Mouse (Mus musculus): ENCODE measurements around the gene Zbtb38.

The Zbtb38 gene

DNA sequence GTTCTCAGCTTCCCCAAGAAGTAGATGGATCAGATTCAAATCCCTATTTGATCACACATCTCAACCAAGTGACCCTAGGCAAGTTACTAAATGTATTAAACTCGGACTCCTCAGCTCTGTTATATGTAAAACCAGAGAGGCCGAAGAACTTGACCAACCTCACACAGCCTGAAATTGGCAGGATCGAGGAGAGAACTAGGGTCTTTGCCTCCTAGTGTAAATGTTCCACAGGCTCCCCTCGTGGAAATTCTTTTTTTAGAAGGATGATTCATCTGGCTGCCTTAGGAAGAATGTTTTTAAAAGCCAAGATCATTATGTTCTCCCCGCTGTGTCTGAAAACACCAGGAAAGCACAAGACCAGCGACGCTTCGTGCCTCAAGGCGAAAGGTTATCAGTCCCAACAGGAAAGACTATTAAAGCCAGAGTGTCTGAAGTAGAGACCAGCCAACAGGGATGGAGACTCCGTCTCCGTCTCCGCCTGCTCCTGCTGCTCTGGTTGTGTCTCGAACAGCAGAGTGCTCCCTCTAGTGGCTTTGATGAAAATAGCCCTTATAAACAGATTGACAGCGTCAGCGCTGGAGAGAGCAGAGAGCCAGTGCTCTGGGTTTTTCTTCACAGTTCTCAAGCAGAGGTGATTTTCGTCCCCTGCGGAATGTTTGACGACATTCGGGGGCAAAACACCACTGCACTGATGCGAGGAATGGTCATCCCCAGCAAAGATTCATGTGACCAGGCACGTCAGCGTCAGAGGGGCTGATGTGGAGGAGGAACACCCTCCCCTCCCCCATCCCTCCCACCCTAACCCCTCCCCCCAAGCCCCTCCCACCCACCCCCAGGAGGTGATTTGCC is 6.3 kb upstream of the Zbtb38 start:
- DNase-seq (ENCODE audit: low spot score), result peak; percentile 78

DNA sequence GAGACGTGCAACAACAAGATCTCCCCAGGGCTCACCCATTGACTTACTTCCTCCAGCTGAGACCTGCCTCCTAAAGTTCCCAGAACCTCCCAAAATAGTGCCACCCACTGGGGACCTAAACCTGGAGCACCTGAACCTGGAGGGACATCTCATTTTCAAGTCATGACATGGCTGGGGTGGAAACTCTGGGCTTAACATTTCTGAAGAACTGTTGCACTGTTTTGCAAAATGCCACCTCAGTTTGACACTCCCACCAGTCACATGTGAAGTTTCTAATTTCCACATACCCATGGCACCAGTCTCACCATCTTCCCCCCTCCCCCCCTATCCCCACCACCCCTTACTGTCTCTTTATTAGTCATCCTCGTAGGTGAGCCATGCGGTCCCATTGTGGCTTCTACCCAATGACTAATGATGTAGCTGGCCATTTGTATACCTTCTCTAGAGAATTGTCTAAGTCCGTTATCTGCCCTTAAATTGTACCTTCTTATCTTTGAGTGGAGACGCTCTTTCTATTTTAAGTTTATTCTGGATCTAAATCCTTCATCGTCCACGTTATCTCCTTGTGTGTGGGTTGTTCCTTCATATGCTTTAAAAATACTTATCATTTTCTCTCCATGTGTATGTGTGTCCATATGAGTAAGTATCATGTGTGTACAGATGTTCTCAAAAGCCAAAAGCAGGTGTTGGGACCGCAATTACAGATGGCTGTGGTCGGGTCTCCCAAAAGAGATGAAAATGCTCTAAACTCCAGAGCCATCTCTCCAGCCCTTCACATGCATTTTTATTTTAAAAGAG is 4.2 kb upstream of the Zbtb38 start:
- no peak for DNase-seq (ENCODE audit: low spot score)

DNA sequence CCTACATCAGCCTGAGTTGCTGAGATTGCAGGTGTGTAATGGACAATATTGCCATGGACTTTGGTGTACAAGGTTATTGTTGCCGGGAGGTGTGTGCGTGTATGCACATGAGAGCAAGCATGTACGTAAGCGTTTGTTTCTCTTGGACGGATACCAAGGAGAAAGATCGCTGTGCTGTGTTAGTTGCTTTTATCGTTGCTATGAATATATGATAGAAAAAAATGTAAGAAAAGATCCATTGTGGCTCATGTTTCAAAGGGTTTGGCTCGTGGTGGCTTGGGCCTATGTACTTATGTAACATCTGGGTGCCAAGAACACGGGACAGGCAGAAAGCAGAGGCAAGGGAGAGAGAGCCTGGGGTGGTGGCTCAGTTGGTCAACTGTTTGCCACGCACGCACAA is 3.1 kb upstream of the Zbtb38 start:
- DNase-seq (ENCODE audit: low spot score), result no peak

DNA sequence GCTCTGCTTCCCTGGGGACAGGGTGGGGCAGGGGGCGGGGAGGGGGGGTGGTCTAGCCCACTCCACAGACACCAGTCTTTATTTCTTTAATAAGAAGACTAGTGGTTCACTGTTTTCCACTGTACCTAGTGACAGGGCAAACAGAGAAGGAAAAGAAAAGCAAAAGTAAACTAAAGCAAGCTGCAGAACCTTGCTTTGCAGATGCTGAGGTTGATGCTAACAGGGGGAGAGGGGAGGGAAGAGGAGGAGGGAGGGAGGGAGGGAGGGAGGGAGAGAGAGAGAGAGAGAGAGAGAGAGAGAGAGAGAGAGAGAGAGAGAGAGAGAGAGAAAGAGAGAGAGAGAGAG is 2.0 kb upstream of the Zbtb38 start:
- DNase-seq (ENCODE audit: low spot score), result no peak

DNA sequence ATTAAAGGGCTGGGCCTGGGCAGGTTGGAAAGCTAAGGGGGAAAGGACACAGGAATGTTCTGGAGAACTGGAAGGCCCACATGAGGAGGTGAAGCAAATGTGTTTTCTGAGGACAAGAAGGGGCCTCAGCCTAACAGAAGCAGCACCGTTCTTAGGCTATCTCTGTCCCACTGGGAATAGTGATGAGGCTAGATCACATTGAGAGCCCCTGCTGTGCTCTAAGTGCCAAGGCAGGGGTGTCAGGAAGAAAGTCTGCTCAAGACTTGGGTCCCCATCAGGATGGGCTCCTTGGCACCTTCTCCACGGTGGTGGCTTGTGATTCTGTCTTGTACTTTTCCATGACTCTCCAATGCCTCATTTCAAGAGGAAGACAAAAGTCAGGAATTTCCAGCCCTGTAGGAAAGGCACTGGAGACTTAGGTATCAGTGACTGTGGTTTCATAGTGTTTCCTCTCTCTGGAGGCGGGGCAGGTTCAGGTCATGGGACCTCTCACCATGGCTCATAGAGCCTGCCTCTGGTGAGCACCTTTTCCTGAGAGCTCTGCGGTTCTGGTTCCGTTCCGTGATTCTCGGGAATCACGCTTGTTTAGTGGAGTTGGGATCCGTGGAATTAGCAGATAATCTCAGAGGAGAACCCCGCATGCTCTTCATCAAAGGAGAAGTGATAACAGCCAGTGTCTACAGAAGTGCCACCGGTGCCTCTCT is 1.4 kb upstream of the Zbtb38 start:
- peak; percentile 9 for DNase-seq (ENCODE audit: low spot score)

DNA sequence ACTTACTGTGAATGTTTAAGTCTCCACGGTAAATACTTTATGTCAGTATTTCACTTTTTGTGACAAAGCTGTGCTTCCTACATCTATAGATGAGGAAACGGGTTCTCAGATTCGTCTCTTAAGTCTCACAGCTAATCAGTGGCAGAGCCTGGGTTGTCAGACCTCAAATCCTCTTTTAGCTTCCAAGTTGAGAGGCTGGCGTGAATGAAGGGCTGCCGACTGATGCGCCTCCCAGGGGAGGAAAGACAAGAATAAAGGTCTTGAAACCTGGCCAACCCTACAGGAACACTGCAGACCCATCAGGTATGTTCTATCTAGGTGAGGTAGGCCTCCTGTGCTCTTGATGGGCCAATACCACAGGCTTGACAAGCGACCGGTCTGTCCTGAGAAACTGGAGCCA is 761 bp upstream of the Zbtb38 start:
- no peak for DNase-seq (ENCODE audit: low spot score)

DNA sequence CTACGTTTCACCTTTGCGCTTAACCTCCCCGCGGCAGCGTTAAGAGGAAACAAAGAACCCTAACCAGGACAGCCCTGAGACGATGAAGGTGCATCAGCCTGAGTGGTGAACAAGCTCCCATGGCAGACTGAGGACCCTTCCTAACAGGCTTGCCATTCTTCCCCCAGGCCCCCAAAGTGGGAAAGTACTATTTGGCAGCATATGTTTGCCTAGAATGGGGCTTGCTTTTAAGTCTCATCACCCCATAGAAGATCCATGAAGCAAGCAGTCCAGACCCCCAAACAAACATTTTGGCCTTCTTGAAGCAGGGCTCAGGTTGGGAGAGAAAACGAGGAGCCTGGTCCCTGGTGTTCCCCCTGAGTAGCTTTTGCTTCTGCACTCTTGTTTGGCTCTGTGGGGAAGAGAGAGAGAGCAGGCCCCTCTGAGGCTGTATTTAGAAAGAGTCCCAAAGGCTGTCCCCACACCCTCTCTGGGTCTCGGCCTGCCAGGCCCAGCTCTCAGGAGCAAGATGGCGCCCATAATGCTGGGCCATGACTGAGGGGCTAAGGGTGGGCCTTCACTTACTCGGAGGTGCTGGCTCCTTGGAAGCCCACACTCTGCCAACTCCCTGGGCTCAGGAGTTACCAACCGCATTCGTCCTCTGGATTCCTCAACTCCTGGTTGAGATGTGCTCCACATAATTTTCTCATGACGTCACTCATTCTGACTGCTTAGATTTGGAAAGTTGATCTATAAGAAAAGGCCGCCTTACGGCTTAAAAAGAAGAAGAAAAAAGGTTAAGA is 619 bp downstream of the Zbtb38 start:
- DNase-seq (ENCODE audit: low spot score), result no peak

DNA sequence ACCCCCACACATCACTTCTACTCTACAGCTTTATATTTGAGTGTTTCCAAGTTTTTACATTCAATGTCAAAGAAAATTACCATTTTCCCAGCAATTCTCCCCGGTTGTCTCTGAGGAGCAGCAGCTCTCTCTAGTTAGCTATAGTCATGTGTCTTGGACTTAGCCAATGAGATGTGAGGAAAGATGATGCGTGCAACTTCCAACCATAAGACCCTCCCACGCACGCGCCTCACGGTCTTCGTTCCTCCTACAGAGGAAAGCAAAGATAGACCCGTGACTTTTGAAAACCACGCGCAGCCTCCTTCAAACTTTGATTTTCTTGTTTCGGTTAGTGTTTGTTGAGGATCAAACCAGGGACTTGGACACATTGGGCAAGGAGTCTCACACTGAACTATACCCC is 2.0 kb downstream of the Zbtb38 start:
- no peak for DNase-seq (ENCODE audit: low spot score)

DNA sequence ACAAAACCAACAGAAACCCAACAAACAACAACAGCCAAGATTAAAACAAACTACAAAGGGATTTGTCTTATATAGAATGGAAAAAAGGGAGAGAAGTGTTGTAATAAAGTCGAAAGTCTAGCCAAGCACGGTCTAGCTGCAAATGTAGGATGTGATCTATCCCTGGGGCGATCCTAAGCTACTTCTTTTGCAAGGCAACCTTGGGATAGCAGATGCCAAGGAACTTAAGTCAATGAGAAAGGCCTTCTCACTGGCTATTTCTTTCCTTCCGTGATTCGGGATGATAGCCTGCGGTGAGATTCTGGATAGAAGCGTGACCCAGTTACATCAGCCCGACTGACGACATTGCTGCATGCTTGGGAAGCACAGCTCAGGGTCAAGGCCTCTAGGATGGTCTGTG is 6.1 kb downstream of the Zbtb38 start:
- DNase-seq (ENCODE audit: low spot score), result no peak

DNA sequence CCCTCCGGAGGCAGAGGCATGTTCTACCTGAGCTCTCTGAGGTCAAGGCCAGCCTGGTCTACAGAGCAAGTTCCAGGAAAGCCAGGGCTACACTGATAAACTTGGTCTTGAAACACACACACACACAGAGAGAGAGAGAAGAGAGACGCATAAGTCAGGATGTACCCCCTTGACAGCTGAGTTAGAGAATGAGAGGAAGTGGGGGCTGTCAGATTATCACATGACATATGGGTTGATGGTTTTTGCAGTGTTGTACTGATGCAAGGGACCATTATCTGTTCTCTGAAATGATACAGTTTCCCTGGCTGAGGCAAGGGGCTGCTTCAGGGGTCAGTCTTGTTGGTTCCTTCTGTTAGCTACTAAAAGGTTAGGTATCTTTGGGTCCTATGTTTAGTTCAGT is 7.7 kb downstream of the Zbtb38 start:
- DNase-seq (ENCODE audit: low spot score), result no peak

DNA sequence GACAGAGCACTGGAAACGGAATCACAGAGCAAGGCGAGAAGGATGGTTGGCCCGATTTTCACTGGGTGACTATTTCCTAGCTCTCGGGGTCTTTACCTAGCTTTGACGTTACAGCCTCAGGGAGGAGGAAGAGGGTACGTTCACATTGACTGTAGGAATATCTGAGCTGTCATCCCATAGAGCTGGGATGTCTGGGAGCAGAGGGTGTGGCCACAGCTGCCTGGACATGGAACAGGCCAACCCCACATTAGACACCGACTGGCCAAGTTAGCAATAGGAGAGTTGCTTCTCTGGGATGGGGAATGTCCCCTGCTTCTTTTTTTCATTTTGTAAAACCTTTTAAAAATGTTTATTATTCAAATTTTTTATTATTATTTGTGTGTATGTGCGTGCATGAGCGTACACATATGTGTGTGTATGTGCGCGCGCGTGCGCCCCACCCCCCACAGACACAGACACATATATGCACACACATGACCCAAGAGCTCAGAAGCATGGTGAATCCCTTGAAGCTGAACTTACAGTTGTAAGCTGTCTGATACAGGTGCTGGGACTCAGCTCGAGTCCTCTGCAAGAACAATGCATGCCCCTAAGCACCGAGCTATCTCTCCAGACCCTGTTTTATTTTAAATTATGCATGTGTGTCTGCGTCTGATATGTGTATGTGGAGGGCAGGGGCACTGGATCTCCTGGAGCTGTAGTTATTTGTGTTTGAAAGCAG is 11.1 kb downstream of the Zbtb38 start:
- DNase-seq (ENCODE audit: low spot score), result no peak

DNA sequence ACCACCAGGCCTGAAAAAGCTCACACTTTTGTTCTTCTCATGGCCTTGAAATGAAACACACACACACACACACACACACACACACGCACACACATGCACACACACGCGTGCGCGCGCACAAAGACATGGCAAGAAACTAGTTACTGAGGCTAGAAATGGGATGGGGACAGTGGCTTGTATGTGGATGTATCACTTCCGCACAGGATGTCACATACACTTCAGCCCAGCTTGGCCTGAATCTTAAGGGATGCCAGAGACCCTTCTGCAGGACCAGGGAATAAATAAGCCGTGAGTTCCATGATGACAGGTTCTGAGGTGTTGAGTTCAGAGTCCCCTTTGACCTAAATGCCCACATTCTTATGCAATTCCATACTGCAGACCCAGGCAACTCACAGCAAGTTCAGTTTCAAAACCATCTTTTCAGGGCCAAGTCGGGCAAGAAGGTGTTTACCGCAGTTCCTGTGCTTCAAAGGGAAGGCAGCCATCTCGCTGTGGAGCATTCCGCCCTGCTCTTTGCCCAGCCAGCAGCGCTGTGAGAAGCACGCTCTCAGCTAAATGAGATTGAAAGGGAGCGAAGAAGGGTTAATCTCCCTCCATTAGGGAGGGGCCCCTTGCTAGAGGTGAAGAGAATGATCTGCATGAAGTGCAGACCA is 11.8 kb downstream of the Zbtb38 start:
- peak; percentile 33 for DNase-seq (ENCODE audit: low spot score)

DNA sequence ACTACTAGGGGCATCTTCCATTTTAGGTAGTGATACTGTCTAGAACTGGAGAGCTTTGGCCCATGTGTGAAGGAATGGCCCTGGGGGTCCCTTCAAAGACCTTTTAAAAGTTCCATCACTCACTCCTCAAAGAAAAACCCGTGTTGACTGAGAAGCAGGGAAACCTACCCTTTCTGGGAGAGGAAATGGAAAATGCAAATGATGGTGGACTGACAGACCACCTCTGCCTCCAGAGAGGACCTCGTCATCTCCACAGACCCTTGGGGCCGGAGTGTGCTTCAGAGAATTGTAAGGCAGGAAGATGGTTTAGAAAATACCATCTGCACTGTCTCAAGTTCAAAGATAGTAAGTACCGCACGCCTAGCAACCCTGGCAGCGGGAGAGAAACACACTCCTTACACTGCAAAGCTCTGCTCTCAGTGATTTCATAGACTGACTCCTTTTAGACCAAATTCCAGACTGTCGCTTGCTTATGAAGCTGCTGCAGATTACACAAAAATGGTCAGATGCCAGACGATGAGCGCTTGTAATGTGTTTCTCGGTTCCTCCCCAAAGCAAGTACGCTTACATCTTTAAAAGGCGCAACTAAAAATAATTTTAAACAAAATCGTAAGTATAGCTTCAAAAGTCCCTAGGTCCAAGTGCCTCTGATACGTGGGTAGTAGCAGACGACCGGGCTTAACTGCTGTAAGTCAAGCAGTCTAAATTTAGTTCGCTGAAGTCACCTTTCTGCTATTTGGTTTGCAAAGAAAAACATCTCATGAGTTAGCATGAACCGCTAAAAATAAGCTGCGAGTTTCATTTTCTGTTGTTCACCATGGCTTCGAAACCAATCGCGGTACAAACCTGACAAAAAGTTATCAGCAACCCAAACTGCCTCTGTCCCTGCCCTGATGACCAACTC is 12.6 kb downstream of the Zbtb38 start:
- peak; percentile 4 for DNase-seq (ENCODE audit: low spot score)

DNA sequence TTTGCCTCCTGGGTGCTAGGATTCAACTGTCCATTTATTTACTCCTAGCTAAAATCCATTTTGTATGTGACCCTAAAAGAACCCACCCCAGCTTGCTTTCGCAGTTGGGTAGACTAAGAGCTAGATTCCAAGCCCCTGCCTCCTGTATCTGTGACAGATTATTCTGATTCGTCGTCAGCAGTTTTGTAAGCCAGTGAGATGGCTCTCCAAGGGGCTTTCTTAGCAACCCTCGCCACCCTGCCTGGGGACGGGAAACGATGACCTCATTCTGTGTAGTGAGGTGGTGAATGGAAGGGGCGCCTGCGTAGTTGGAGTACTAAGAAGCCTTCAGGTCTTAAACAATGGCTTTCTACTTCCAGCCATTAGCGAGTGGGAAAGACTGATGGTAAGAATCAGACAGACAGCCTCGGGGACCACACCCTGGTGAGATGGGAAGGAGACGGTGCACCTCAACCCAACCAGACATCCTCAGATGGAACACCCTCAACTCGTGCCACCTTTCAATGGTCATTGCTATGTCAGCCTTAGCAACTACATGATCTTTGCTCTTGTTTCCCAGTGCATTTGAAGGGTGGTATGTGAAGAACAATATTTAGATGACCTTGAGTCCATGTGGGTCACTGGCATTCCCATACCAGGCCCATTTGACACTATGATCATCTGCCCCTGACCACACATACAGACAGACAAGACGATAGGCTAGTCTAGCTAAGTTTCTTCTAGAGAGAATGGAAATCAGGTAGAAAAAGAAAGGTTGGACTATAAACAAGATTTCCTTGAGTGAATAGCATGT is 13.9 kb downstream of the Zbtb38 start:
- DNase-seq (ENCODE audit: low spot score), result no peak

DNA sequence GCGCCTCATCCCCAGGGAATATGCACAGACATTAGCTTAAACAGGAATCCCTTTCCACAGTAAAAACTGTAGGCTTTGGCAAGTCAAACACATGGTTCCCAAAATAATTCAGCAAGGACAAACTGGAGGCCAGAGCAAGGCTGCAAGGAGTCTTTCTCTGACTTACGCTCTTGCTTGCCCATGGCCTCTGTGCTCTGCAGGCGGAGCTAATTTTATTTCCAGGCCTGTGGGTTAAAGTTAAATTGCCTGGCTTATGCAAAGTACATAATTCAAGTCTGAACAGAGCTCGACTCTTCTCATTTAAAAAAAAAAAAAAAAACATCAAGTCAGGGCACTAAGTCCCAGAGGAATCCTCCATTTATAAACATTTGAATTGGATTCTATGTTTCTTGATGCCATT is 16.7 kb downstream of the Zbtb38 start:
- no peak for DNase-seq (ENCODE audit: low spot score)

DNA sequence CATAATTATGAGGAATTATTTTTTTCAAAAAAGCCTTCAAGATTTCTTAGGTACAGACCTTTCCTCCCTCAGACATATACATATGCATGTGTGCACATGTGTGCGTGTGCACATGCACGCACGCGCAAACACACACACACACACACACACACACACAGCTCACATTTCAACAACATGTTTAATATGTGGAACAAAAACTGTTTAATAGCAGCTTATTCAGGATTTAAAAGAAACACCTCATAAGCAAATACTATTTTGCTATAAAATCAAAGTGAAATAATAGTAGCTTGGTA is 19.3 kb downstream of the Zbtb38 start:
- DNase-seq (ENCODE audit: low spot score), result no peak

DNA sequence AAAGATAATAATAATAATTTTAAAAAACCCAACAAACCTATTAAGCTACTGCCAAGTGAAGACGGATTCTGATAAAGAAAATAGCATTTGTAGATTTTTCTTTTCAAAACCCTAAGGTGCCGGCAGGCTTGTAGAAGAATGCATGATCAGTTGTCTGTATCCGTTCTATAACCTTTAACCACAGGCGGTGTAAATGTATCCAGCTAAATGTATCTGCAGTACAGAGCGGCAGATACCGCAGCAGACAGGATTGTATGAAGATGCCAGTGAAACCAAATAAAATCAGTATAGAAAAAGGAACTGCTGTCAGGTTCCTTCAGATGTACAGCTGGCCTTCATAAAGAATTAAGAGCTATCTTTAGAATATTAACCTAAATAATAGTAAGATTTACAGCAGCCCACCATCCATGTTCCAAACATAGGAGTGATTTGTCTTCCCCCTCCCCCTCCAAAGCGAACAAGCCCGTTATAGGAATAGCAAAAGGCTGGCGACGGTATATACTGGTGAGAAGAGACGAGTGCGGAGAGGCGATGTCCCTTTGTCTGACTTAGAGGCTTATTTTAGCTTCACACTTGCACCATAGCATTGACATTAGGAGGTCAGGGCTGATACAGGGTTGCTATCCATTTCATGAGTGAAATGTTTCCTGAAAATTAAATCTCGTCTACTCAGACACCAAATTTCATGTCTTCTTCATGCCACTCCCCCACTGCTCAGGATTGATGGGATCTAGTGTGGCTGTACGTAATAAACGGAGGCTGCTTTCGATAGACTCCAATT is 19.8 kb downstream of the Zbtb38 start:
- no peak for DNase-seq (ENCODE audit: low spot score)

DNA sequence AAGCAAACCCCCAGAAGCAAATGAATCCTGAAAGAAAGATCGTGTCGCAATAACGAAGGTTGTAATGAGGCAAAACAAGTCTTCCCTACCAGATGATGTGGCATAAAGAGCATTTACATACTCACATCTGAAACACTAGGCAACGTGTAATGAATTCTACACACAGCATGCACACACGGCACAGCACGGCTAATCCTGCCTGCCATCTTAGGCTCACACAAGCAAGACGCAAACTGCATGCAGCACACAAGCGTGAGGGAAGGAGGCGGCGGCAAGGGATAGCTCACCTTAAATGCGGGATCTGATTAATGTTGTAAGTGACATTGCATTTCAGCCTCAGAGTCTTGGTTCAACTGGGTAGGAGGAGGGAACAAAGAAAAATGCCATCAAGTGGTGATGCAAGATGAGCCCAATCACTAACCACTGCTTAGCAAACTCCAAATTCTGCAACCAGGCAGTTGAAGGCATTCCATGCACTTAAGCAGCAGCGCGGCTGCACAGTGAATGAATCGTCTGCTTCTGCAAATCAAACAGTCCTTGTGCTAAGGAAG is 20.6 kb downstream of the Zbtb38 start:
- no peak for DNase-seq (ENCODE audit: low spot score)
